Mouse (Mus musculus) lung, embryonic 15.5 days (tissue): ENCODE measurements around the gene Gtf2h3. TPM values are rescaled to one million over a fixed set of nuclear protein-coding genes. Genes with fewer than 3 reads are reported as not detected.
A peak's percentile ranks its signal among the peaks of the same experiment; 100 is the strongest.
"Not testable (repeated sequence)": the region's sequence is repeated elsewhere in the genome, so short reads cannot be mapped to it uniquely, and the experiment has no call there.

ENCODE experiments used
- ATAC-seq: fragments of 200-750 bp; cut with Nextera tagmentation; 2 replicates; pipeline ENCODE4 v1.8.0; 2017; ENCODE audit warnings: moderate number of reproducible peaks, borderline replicate concordance; ENCODE audit not compliant: low FRiP score, low TSS enrichment; ENCODE audit errors: extremely low read depth
- H3K27ac ChIP-seq: fragments of 300-500 bp; sonication (generic); 2 replicates; pipeline ENCODE4 v1.5.1; 2015; ENCODE audit warnings: moderate library complexity, mild to moderate bottlenecking, inconsistent platforms
- H3K27me3 ChIP-seq: fragments of 300-500 bp; sonication (generic); 2 replicates; pipeline ENCODE4 v1.6.1; 2015; ENCODE audit warnings: inconsistent platforms
- H3K36me3 ChIP-seq: fragments of 300-500 bp; sonication (generic); 2 replicates; pipeline ENCODE4 v1.6.1; 2015; ENCODE audit warnings: inconsistent platforms
- H3K4me1 ChIP-seq: fragments of 300-500 bp; sonication (generic); 2 replicates; pipeline ENCODE4 v1.6.1; 2015; ENCODE audit warnings: inconsistent platforms
- H3K4me2 ChIP-seq: fragments of 300-500 bp; sonication (generic); 2 replicates; pipeline ENCODE4 v1.6.1; 2015; ENCODE audit warnings: inconsistent platforms, mild to moderate bottlenecking, moderate library complexity
- H3K4me3 ChIP-seq: fragments of 300-500 bp; sonication (generic); 2 replicates; pipeline ENCODE4 v1.5.1; 2015; ENCODE audit warnings: mild to moderate bottlenecking, inconsistent platforms
- H3K9ac ChIP-seq: fragments of 300-500 bp; sonication (generic); 2 replicates; pipeline ENCODE4 v1.6.1; 2015; ENCODE audit warnings: inconsistent platforms
- H3K9me3 ChIP-seq: fragments of 300-500 bp; sonication (generic); 2 replicates; pipeline ENCODE4 v1.6.1; 2016; ENCODE audit warnings: inconsistent platforms
- WGBS: fragments of 180-500 bp; shearing (Covaris S2); methylation state at CpG from one replicate; pipeline ENCODE4 v1.1.7; 2015; 5-methylcytosine and 5-hydroxymethylcytosine counted together
- polyA plus RNA-seq: library from polyadenylated mRNA; unstranded; fragments of >200 nt; fragmentation: Nextera tagmentation; extraction: Ambion mirVana; gene quantifications from 2 replicates; pipeline ENCODE4 v1.2.1, GENCODE M21; 2015

Gtf2h3 gene
- polyA plus RNA-seq, 1 experiment from 2014 or later: 57.5 TPM

GRCm38 (mm10) chr5:124540905-124541601, 37.9 kb upstream of the Gtf2h3 start:
- Histone ChIP-seq H3K9me3 (no peaks in the 10 kb centered on the region), H3K36me3 (peaks cover 31% of the 10 kb centered on the region), H3K4me2 (peak overlapping the region; percentile 65), H3K4me1 (peaks cover 19% of the 10 kb centered on the region), H3K9ac (peak overlapping the region; percentile 85), H3K27ac (peak overlapping the region; percentile 85), H3K27me3 (no peaks in the 10 kb centered on the region), H3K4me3 (peak overlapping the region; percentile 80)
- under 1% methylated on average over 78 of the region's 89 CpGs for WGBS
- peak; percentile 73 for ATAC-seq

GRCm38 (mm10) chr5:124541602-124541973, 37.4 kb upstream of the Gtf2h3 start:
- Histone ChIP-seq H3K4me3 (peak overlapping the region; percentile 80), H3K4me2 (peak overlapping the region; percentile 65), H3K36me3 (peaks cover 36% of the 10 kb centered on the region), H3K4me1 (peaks cover 18% of the 10 kb centered on the region), H3K9ac (peak overlapping the region; percentile 85), H3K27me3 (no peaks in the 10 kb centered on the region), H3K9me3 (no peaks in the 10 kb centered on the region), H3K27ac (peak overlapping the region; percentile 85)
- ATAC-seq: no peak
- WGBS: 5% methylated on average over 8 of the region's 8 CpGs

- H3K27ac ChIP-seq, H3K4me2 ChIP-seq, H3K9me3 ChIP-seq, ATAC-seq, H3K27me3 ChIP-seq, H3K9ac ChIP-seq, H3K4me3 ChIP-seq: not testable (repeated sequence)
- H3K36me3 ChIP-seq: peaks cover 49% of the 10 kb centered on the region
- H3K4me1 ChIP-seq: peaks cover 14% of the 10 kb centered on the region
- WGBS: 63% methylated on average over 4 of the region's 4 CpGs
Measured at GRCm38 (mm10) chr5:124550737-124551136, 28.2 kb upstream of the Gtf2h3 start.

GRCm38 (mm10) chr5:124551349-124552093, 27.4 kb upstream of the Gtf2h3 start:
- H3K36me3 ChIP-seq: peaks cover 48% of the 10 kb centered on the region
- peak overlapping the region; percentile 73 for H3K4me2 ChIP-seq
- H3K4me3 ChIP-seq: peak overlapping the region; percentile 94
- not testable (repeated sequence) for ATAC-seq, H3K9me3 ChIP-seq, H3K27me3 ChIP-seq
- 31% methylated on average over 5 of the region's 5 CpGs for WGBS
- H3K4me1 ChIP-seq: peaks cover 14% of the 10 kb centered on the region
- peak overlapping the region; percentile 73 for H3K9ac ChIP-seq
- H3K27ac ChIP-seq: peak overlapping the region; percentile 87

GRCm38 (mm10) chr5:124552094-124552472, 26.9 kb upstream of the Gtf2h3 start:
- Histone ChIP-seq H3K4me2 (peak overlapping the region; percentile 73), H3K27ac (peak overlapping the region; percentile 87), H3K4me1 (peaks cover 14% of the 10 kb centered on the region), H3K4me3 (peak overlapping the region; percentile 94), H3K9ac (peak overlapping the region; percentile 73), H3K9me3 (no peaks in the 10 kb centered on the region), H3K27me3 (no peaks in the 10 kb centered on the region), H3K36me3 (peaks cover 48% of the 10 kb centered on the region)
- 6% methylated on average over 9 of the region's 9 CpGs for WGBS
- ATAC-seq: no peak

GRCm38 (mm10) chr5:124552558-124553307, 26.2 kb upstream of the Gtf2h3 start, which contains the start of gene Ddx55:
Gene Ddx55 (plus strand): TSS chr5:124552864.
- peak within 1 kb of the TSS; percentile 73 for H3K9ac ChIP-seq
- peaks cover 14% of the 10 kb centered on the region for H3K4me1 ChIP-seq
- H3K4me2 ChIP-seq: peak within 1 kb of the TSS; percentile 73
- H3K27ac ChIP-seq: peak within 1 kb of the TSS; percentile 87
- peaks cover 46% of the 10 kb centered on the region for H3K36me3 ChIP-seq
- peak within 1 kb of the TSS; percentile 94 for H3K4me3 ChIP-seq
- peak; percentile 86; the same call in 1 of the 2 replicates for ATAC-seq
- H3K27me3 ChIP-seq: no peaks in the 10 kb centered on the region
- no peaks in the 10 kb centered on the region for H3K9me3 ChIP-seq
- under 1% methylated on average over 66 of the region's 66 CpGs for WGBS

GRCm38 (mm10) chr5:124553607-124554006, 25.3 kb upstream of the Gtf2h3 start:
- H3K36me3 ChIP-seq: peaks cover 46% of the 10 kb centered on the region
- H3K27me3 ChIP-seq: no peaks in the 10 kb centered on the region
- ATAC-seq: no peak
- 68% methylated on average over 6 of the region's 6 CpGs for WGBS
- no peak overlapping the region for H3K27ac ChIP-seq
- peaks cover 14% of the 10 kb centered on the region for H3K4me1 ChIP-seq
- H3K4me2 ChIP-seq: peak overlapping the region; percentile 73
- peak overlapping the region; percentile 94; the same call in 1 of the 2 replicates for H3K4me3 ChIP-seq
- no peak overlapping the region for H3K9ac ChIP-seq
- H3K9me3 ChIP-seq: no peaks in the 10 kb centered on the region

GRCm38 (mm10) chr5:124555145-124555544, 23.8 kb upstream of the Gtf2h3 start:
- Histone ChIP-seq H3K36me3 (peaks cover 56% of the 10 kb centered on the region), H3K4me1 (peaks cover 14% of the 10 kb centered on the region)
- WGBS: 61% methylated on average over 1 of the region's 1 CpGs

GRCm38 (mm10) chr5:124571068-124571467, 7.9 kb upstream of the Gtf2h3 start:
- no peak overlapping the region for H3K4me3 ChIP-seq
- no peaks in the 10 kb centered on the region for H3K27me3 ChIP-seq
- no peak overlapping the region for H3K4me2 ChIP-seq
- WGBS: 76% methylated on average over 12 of the region's 12 CpGs
- no peak overlapping the region for H3K27ac ChIP-seq
- ATAC-seq: no peak
- no peaks in the 10 kb centered on the region for H3K9me3 ChIP-seq
- no peaks in the 10 kb centered on the region for H3K4me1 ChIP-seq
- H3K36me3 ChIP-seq: peaks cover 94% of the 10 kb centered on the region
- H3K9ac ChIP-seq: no peak overlapping the region

More at GRCm38 (mm10) chr5:124555145-124555544, 23.8 kb upstream of the Gtf2h3 start:
- Histone ChIP-seq H3K4me2 (no peak overlapping the region), H3K4me3 (no peak overlapping the region), H3K27ac (no peak overlapping the region), H3K9me3 (no peaks in the 10 kb centered on the region), H3K27me3 (no peaks in the 10 kb centered on the region), H3K9ac (no peak overlapping the region)
- no peak for ATAC-seq

- Histone ChIP-seq H3K4me3 (no peak overlapping the region), H3K9me3 (no peaks in the 10 kb centered on the region), H3K27ac (no peak overlapping the region), H3K9ac (no peak overlapping the region), H3K4me1 (peaks cover 20% of the 10 kb centered on the region), H3K36me3 (peaks cover 64% of the 10 kb centered on the region), H3K4me2 (no peak overlapping the region), H3K27me3 (no peaks in the 10 kb centered on the region)
- WGBS: 78% methylated on average over 7 of the region's 7 CpGs
- no peak for ATAC-seq
Measured at GRCm38 (mm10) chr5:124575467-124575866, 3.5 kb upstream of the Gtf2h3 start.

GRCm38 (mm10) chr5:124582515-124582914, 3.6 kb downstream of the Gtf2h3 start:
- H3K4me1 ChIP-seq: peaks cover 35% of the 10 kb centered on the region
- no peaks in the 10 kb centered on the region for H3K9me3 ChIP-seq
- no peaks in the 10 kb centered on the region for H3K27me3 ChIP-seq
- no peak overlapping the region for H3K27ac ChIP-seq
- H3K36me3 ChIP-seq: peaks cover 27% of the 10 kb centered on the region
- no peak overlapping the region for H3K4me2 ChIP-seq
- H3K4me3 ChIP-seq: no peak overlapping the region
- no peak overlapping the region for H3K9ac ChIP-seq
- ATAC-seq: peak; percentile 68; the same call in 1 of the 2 replicates
- 57% methylated on average over 5 of the region's 5 CpGs for WGBS
